Mouse (Mus musculus) 3134 (cell line): ENCODE data around the gene Mdfi.
"Not testable (repeated sequence)": the region's sequence is repeated elsewhere in the genome, so short reads cannot be mapped to it uniquely, and the experiment has no call there.

ENCODE experiments used
- DNase-seq: peaks from one replicate; pipeline ENCODE4 v3.0.0-alpha.2; 2011; ENCODE audit warnings: low spot score; ENCODE audit not compliant: insufficient read length; ENCODE audit errors: extremely low read depth

Mdfi gene

GRCm38 (mm10) chr17:47834482-47834767 is at the start of gene Mdfi:
TSS of gene Mdfi (minus strand) at chr17:47834691.
- DNase-seq = no peak

- DNase-seq = no peak
Observed at GRCm38 (mm10) chr17:47883099-47883498, 48.6 kb upstream of the Mdfi start.

GRCm38 (mm10) chr17:47881330-47881729 is 46.8 kb upstream of the Mdfi start:
- no peak for DNase-seq

GRCm38 (mm10) chr17:47879207-47879606 is 44.7 kb upstream of the Mdfi start:
- no peak for DNase-seq

- DNase-seq = no peak
Observed at GRCm38 (mm10) chr17:47878378-47879089, 44.0 kb upstream of the Mdfi start.

- no peak for DNase-seq
Observed at GRCm38 (mm10) chr17:47877715-47878377, 43.4 kb upstream of the Mdfi start.

GRCm38 (mm10) chr17:47876776-47877714 is 42.6 kb upstream of the Mdfi start:
- DNase-seq = no peak

- peak; percentile 42 for DNase-seq
Observed at GRCm38 (mm10) chr17:47873341-47873791, 38.9 kb upstream of the Mdfi start.

- DNase-seq = no peak
Observed at GRCm38 (mm10) chr17:47872311-47873011, 38.0 kb upstream of the Mdfi start.

- no peak for DNase-seq
Observed at GRCm38 (mm10) chr17:47869874-47870273, 35.4 kb upstream of the Mdfi start.

GRCm38 (mm10) chr17:47866037-47866436 is 31.5 kb upstream of the Mdfi start:
- no peak for DNase-seq

- DNase-seq = peak; percentile 73
Observed at GRCm38 (mm10) chr17:47864496-47864895, 30.0 kb upstream of the Mdfi start.

- no peak for DNase-seq
Observed at GRCm38 (mm10) chr17:47863437-47863836, 28.9 kb upstream of the Mdfi start.

- no peak for DNase-seq
Observed at GRCm38 (mm10) chr17:47863023-47863422, 28.5 kb upstream of the Mdfi start.

GRCm38 (mm10) chr17:47855544-47855943 is 21.1 kb upstream of the Mdfi start:
- no peak for DNase-seq

GRCm38 (mm10) chr17:47854908-47855307 is 20.4 kb upstream of the Mdfi start:
- DNase-seq = no peak

- no peak for DNase-seq
Observed at GRCm38 (mm10) chr17:47853760-47854159, 19.3 kb upstream of the Mdfi start.

GRCm38 (mm10) chr17:47853336-47853735 is 18.8 kb upstream of the Mdfi start:
- DNase-seq = no peak

GRCm38 (mm10) chr17:47851798-47852360 is 17.4 kb upstream of the Mdfi start:
- not testable (repeated sequence) for DNase-seq

GRCm38 (mm10) chr17:47850639-47851314 is 16.3 kb upstream of the Mdfi start:
- no peak for DNase-seq
